Mouse (Mus musculus): ENCODE results near the gene Kirrel3. TPM values are rescaled to one million over a fixed set of nuclear protein-coding genes. Genes with fewer than 3 reads are reported as not detected.

Gene Kirrel3
- total RNA-seq, 2 experiments from 2014 or later, result 59.8 to 65.9 TPM

GRCm38 (mm10) chr9:34498126-34498525 lies 12.4 kb downstream of the Kirrel3 start:
- intact Hi-C loops (cut with DNase I), result loop anchor here (5.0 to 10.0 kb wide), 2 partner anchors 249 to 367 kb away; no protein-coding TSS in a partner anchor
- no peak for DNase-seq

GRCm38 (mm10) chr9:34498651-34499050 lies 13.0 kb downstream of the Kirrel3 start:
- DNase-seq, result peak; percentile 87
- intact Hi-C loops (cut with DNase I), result loop anchor here (5.0 to 10.0 kb wide), 2 partner anchors 249 to 366 kb away; no protein-coding TSS in a partner anchor

GRCm38 (mm10) chr9:34507164-34507563 lies 21.5 kb downstream of the Kirrel3 start:
- intact Hi-C loops (cut with DNase I), result no loop called here
- DNase-seq, result peak; percentile 60

- DNase-seq, result no peak
- intact Hi-C loops (cut with DNase I), result no loop called here
These were observed 33.2 kb downstream of the Kirrel3 start for GRCm38 (mm10) chr9:34518861-34519260.

GRCm38 (mm10) chr9:34520234-34520950 lies 34.7 kb downstream of the Kirrel3 start:
- intact Hi-C loops (cut with DNase I), result no loop called here
- DNase-seq, result no peak

GRCm38 (mm10) chr9:34525695-34526094 lies 40.0 kb downstream of the Kirrel3 start:
- DNase-seq, result no peak
- intact Hi-C loops (cut with DNase I), result no loop called here

GRCm38 (mm10) chr9:34538591-34539335 lies 53.1 kb downstream of the Kirrel3 start:
- no peak for DNase-seq
- intact Hi-C loops (cut with DNase I), result no loop called here

- intact Hi-C loops (cut with DNase I), result no loop called here
- DNase-seq, result peak; percentile 18
These were observed 56.2 kb downstream of the Kirrel3 start for GRCm38 (mm10) chr9:34541908-34542307.

- intact Hi-C loops (cut with DNase I), result no loop called here
These were observed 70.0 kb downstream of the Kirrel3 start for GRCm38 (mm10) chr9:34555699-34556098.

GRCm38 (mm10) chr9:34557846-34558245 lies 72.2 kb downstream of the Kirrel3 start:
- intact Hi-C loops (cut with DNase I), result no loop called here
- peak; percentile 36 for DNase-seq

More at GRCm38 (mm10) chr9:34555699-34556098, 70.0 kb downstream of the Kirrel3 start:
- DNase-seq, result no peak

- DNase-seq, result peak; percentile 46
- intact Hi-C loops (cut with DNase I), result no loop called here
These were observed 72.7 kb downstream of the Kirrel3 start for GRCm38 (mm10) chr9:34558291-34558899.

GRCm38 (mm10) chr9:34559102-34559501 lies 73.4 kb downstream of the Kirrel3 start:
- DNase-seq, result no peak
- intact Hi-C loops (cut with DNase I), result no loop called here

GRCm38 (mm10) chr9:34561281-34561680 lies 75.6 kb downstream of the Kirrel3 start:
- intact Hi-C loops (cut with DNase I), result no loop called here
- DNase-seq, result no peak

- peak; percentile 19 for DNase-seq
- intact Hi-C loops (cut with DNase I), result no loop called here
These were observed 76.8 kb downstream of the Kirrel3 start for GRCm38 (mm10) chr9:34562437-34563000.

- intact Hi-C loops (cut with DNase I), result no loop called here
- no peak for DNase-seq
These were observed 88.2 kb downstream of the Kirrel3 start for GRCm38 (mm10) chr9:34573906-34574305.

GRCm38 (mm10) chr9:34574611-34575010 lies 88.9 kb downstream of the Kirrel3 start:
- intact Hi-C loops (cut with DNase I), result no loop called here
- DNase-seq, result no peak

- intact Hi-C loops (cut with DNase I), result no loop called here
- DNase-seq, result no peak
These were observed 93.5 kb downstream of the Kirrel3 start for GRCm38 (mm10) chr9:34579174-34579573.

GRCm38 (mm10) chr9:34580059-34580458 lies 94.4 kb downstream of the Kirrel3 start:
- intact Hi-C loops (cut with DNase I), result no loop called here
- no peak for DNase-seq

- DNase-seq, result no peak
- intact Hi-C loops (cut with DNase I), result no loop called here
These were observed 96.8 kb downstream of the Kirrel3 start for GRCm38 (mm10) chr9:34582496-34582895.

GRCm38 (mm10) chr9:34585487-34585886 lies 99.8 kb downstream of the Kirrel3 start:
- intact Hi-C loops (cut with DNase I), result no loop called here
- DNase-seq, result no peak

- intact Hi-C loops (cut with DNase I), result no loop called here
- no peak for DNase-seq
These were observed 100.4 kb downstream of the Kirrel3 start for GRCm38 (mm10) chr9:34586080-34586479.

Data from left cerebral cortex, postnatal 4 days (tissue).